Mouse (Mus musculus): ENCODE measurements around the gene Pitpnm3.
A peak's percentile ranks its signal among the peaks of the same experiment; 100 is the strongest.

Gene Pitpnm3

DNA sequence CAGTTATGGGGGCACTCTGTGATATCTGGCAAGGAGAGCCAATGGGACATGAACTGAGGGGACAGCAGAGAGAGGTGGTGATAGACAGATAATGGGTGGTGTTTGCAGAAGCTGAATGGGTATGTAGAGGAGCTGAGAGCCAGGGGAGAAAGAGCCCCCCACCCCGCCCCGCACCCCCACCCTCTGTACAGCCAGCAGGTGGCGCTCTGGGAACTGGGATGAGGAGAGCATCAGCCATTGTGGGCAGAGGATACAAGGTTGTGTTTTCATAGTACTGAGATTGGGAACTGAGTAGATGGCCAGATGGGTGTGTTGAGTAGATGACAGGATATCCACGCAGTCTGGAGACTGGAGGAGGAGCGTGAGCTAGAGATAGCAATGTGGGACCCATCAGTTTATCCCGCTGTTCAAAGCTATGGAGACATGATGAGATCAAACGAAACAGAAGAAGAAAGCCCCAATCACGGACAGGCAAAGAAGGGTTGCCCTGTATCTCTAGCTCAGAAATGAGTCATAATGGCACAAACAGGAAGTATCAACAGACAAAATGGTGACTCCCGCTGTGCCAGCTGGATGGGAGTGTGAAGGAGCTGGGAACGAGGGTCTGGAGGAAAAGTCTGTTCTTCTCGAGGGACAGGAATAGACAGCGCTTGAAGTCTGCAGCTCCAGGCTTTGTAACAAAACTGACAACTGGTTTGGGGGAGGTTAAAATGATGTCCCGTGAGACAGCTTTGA is 118.9 kb downstream of the Pitpnm3 start:
- no peak for DNase-seq (ENCODE audit: low spot score)

DNA sequence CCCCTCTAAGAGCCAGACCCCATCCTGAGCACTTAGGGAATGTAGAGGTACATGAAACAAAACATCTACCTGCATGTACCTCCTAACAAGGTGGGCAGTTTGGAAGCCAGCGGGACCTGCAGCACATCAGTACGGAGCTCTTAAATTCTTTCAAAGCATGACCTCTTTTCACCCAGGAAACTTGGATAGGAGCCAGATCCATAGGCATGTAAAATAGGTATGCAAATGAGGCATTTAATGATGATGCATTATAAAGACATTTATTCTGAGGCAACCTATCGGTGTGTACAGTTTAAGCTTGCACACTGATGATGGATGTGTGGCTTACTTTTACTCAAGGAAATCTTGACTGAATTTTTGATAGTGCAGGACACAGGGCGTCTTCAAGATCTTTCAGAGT is 120.9 kb downstream of the Pitpnm3 start:
- no peak for DNase-seq (ENCODE audit: low spot score)

GRCm38 (mm10) chr11:72011955-72012354 is 123.6 kb downstream of the Pitpnm3 start:
- DNase-seq (ENCODE audit: low spot score), result no peak

DNA sequence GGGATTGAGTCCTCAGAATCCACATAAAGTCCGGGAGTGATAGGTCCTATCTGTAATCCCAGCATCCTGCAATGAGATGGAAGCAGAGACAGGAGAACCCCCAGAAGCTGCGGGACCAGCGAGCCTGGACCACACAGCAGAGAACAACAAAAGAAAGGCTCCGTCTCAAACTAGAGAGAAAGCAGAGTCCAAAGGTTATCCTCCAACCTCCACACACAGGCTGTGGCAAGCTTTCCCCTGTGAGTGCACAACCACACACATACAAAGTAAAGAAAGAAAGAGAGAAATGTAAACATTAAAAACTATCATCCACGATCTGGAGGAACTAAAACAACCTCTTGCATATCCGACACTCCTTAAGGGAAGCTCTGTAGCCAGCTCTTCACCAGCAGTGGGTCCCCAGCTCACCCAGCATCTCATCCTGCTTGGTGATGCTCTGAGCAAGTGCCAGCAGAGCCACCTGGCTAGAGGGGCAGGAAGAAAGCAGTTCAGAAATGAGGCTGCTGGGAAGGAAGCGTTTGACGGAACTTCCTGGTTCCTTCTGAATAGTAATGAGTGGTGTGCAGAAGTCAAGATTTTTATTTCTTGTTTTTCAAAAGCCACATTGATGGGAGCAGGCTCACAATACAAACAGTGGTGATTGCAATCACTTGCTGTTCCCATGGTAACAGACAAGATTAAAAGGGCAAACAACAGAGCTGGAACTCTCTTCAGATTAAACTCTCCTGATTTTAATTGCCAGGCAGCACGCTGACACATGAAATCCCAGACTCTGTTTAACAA is 124.4 kb downstream of the Pitpnm3 start:
- no peak for DNase-seq (ENCODE audit: low spot score)

DNA sequence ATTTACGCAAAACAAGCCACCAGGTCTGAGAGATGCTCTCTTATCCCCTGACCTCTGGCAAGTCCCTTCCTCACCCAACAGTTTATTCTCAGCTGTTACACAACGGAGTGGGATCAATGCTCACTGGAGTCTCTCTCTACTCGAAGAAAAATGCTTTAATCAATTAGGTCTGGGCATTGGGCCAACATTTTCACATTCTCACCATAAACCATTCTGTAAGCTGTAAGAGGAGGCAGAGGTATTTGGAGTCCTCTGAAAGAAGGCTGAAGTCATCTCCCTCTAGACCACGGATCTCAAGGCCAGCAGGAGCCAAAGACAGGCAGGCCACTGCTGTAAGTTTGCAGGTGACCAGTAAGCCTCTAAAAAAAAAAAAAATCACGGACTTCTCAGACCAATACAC is 125.2 kb downstream of the Pitpnm3 start:
- no peak for DNase-seq (ENCODE audit: low spot score)

- DNase-seq (ENCODE audit: low spot score), result no peak
Measured at GRCm38 (mm10) chr11:72005547-72005946, 130.0 kb downstream of the Pitpnm3 start.

DNA sequence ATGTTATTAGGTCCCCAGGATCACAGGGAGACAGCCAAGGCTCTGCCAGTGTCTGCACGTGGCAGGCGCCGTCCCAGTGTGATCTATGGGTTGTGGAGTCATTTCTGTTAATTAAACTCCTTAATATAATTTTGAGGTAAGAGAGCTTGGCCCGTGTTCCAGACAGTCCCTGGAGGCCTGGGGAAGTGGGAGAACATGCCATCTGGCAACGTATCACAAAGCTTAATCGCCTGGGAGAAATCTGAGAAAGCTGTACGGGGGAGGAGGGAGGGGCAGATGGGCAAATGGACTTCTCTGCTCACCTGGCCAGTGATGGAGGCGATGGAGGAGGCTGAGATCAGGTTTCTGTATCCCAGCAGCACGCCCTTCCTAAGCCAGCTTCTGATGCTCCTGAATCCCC is 132.4 kb downstream of the Pitpnm3 start:
- no peak for DNase-seq (ENCODE audit: low spot score)

GRCm38 (mm10) chr11:72002138-72002853 is 133.3 kb downstream of the Pitpnm3 start:
- DNase-seq (ENCODE audit: low spot score), result peak; percentile 66

GRCm38 (mm10) chr11:72000194-72000593 is 135.4 kb downstream of the Pitpnm3 start:
- no peak for DNase-seq (ENCODE audit: low spot score)
